Mouse (Mus musculus): Measurements from ENCODE around the gene Nhs.

GRCm38 (mm10) chrX:161962855-161963254 lies 196.7 kb downstream of the Nhs start:
- TF ChIP-seq POLR2A (IDR thresholded peaks at IDR 0.05; ENCODE audit: borderline replicate concordance, extremely low read depth, insufficient read depth, insufficient read length, poor library complexity, severe bottlenecking) (no peak), CTCF (IDR thresholded peaks at IDR 0.05; ENCODE audit: borderline replicate concordance, extremely low read depth, insufficient read depth, insufficient read length) (no peak)
